In the genomic region with DNA sequence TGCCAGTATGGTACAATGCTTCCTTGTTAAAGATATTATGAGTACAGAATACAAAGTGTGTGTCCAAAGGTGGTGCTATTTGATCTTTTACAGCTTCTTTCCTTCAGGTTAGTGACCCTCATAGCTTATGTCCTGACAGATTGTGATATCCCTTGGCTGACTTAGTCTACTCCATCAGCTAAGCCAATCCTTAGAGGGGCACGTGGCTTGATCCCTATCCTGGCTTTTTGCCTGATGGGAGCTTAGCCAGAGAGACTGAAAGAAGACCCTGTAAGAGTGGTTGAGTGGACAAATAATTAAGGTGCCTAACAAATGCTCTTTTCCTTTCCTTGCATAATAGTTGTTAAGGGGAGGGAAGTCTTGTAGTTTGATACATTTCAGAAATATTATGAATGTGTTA, we compare ENCODE assay signal across 10 mouse cellular contexts.
DNase-seq lines count a peak whose midpoint lies in the region; ATAC-seq lines count a peak whose summit lies in the region.
"Had no signal": no experiment of that assay in that cellular context is flagged by ENCODE, and none has a peak within 500 bp of the region (broad histone marks: within the 10 kb centered on the region; RNA-seq: fewer than 3 reads in every experiment).

No protein-coding gene starts in this region.

- no peak overlapping the region for H3K4me2 ChIP-seq in stomach, embryonic 15.5 days
- H3K4me2 ChIP-seq: embryonic facial prominence, embryonic 13.5 days had no signal

- H3K27ac ChIP-seq in stomach, embryonic 15.5 days: peak overlapping the region; percentile 9; the same call in 1 of the 2 replicates

- no peaks in the 10 kb centered on the region for H3K9me3 ChIP-seq in stomach, embryonic 15.5 days
- H3K9me3 ChIP-seq: embryonic facial prominence, embryonic 13.5 days; G1E had no signal

- 40% methylated on average over 1 of the region's 1 CpGs for WGBS in stomach, embryonic 15.5 days

- no peak overlapping the region for H3K9ac ChIP-seq in stomach, embryonic 15.5 days
- H3K9ac ChIP-seq: embryonic facial prominence, embryonic 13.5 days had no signal

- no peaks in the 10 kb centered on the region for H3K27me3 ChIP-seq in stomach, embryonic 15.5 days (replicated peaks)
- H3K27me3 ChIP-seq: embryonic facial prominence, embryonic 13.5 days had no signal

- peak; percentile 77 to 83 for DNase-seq in cerebellum, postnatal 14 days
- no peak for DNase-seq in cerebellum, adult 9-10 months
- DNase-seq in layer of hippocampus, postnatal 10 days (ENCODE audit: low spot score in 2 of 2): peak; percentile 30 to 42
- no peak for DNase-seq in layer of hippocampus, postnatal 25 days (ENCODE audit: extremely low spot score in 1 of 2, low spot score in 1 of 2)
- peak; percentile 35 for DNase-seq in right cerebral cortex, postnatal 4 days
- DNase-seq in right cerebral cortex, postnatal 36 days (ENCODE audit: low spot score in 2 of 2): no peak
- no peak for DNase-seq in ovary, postnatal 14 days (ENCODE audit: low spot score)

- ATAC-seq in stomach, embryonic 15.5 days (ENCODE audit: insufficient read depth, low FRiP score, low read depth): no peak

- no peaks in the 10 kb centered on the region for H3K4me1 ChIP-seq in stomach, embryonic 15.5 days
- H3K4me1 ChIP-seq: embryonic facial prominence, embryonic 13.5 days had no signal

- H3K4me3 ChIP-seq in stomach, embryonic 15.5 days (replicated peaks): no peak overlapping the region
- H3K4me3 ChIP-seq: embryonic facial prominence, embryonic 13.5 days had no signal

- no peaks in the 10 kb centered on the region for H3K36me3 ChIP-seq in stomach, embryonic 15.5 days
- H3K36me3 ChIP-seq: G1E had no signal

Comparison
In these comparisons a context has a peak if more than half of its experiments do, and no peak if none do; other contexts are left out.
1. DNase-seq: peak in cerebellum, postnatal 14 days (2 of 2), layer of hippocampus, postnatal 10 days (2 of 2) and right cerebral cortex, postnatal 4 days (single experiment); none in cerebellum, adult 9-10 months (single experiment), layer of hippocampus, postnatal 25 days (0 of 2), right cerebral cortex, postnatal 36 days (0 of 2) and ovary, postnatal 14 days (single experiment).